Mouse (Mus musculus) brain, embryonic 14.5 days (tissue): Measurements from ENCODE around the gene Fam92b.

Experiments
- CTCF ChIP-seq: fragments of 200-500 bp; IDR thresholded peaks from 2 replicates; pipeline ENCODE4 v1.5.1; 2012; ENCODE audit warnings: inconsistent platforms, mild to moderate bottlenecking, moderate library complexity, borderline replicate concordance; ENCODE audit not compliant: insufficient read depth, insufficient read length; ENCODE audit errors: extremely low read depth
- POLR2A ChIP-seq: fragments of 200-500 bp; IDR thresholded peaks from 2 replicates; pipeline ENCODE4 v1.6.1; 2012; ENCODE audit warnings: mild to moderate bottlenecking, inconsistent platforms, borderline replicate concordance; ENCODE audit not compliant: poor library complexity, insufficient read depth, insufficient read length, severe bottlenecking; ENCODE audit errors: extremely low read depth

DNA sequence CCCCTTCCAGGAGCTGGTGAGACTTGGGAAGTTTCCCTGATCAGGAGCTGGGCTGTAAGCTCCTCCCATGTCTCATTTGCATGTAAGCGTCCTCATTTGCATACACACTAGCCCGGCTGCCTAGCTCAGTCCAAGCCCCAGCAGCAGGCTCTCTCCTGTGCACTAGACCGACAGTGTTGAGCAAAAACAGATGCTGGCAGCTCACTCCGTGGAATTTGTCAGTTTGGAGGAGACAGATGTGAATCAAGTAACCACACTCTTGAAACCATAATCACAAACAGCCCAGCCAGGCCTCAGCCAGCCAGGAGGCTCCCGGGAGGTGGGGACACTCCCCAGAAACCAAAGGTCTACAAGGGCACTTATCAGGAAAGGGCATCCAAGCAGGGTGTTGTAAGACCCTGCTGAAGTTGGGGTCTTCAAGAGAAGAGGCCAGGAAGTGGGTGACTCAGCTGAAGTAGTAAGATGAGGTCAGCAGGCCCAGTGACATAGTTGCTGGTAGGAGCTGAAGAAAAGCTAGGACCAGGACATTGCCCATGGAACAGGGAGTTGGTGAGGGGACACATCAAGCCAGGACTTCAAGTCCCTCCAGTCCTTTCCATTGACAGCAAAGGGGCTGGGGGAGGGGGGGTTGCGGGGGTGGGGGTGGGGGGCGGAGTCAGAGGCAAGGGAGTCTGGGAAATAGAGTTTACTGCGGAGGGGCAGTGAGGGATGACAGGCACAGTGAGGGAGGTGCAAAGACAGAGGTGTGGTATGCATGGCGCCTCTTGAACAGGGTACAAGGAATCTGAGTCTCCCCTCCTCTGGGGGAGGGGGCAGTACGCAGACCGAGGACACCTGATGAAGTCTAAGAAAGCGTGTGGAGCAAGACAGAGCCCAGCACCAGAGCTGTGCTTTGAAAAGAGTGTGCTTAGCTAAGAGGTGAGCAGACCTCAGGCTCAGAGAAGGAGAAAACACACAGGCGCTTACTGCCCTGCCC lies 39.9 kb upstream of the Fam92b start:
- no peak for TF ChIP-seq CTCF
- no peak for TF ChIP-seq POLR2A
